Mouse (Mus musculus): ENCODE results near the gene Csgalnact2.

Csgalnact2 gene

GRCm38 (mm10) chr6:118076748-118077147 is 62.2 kb downstream of the Csgalnact2 start:
- in situ Hi-C loops (cut with MboI, MseI) = no loop called here

- in situ Hi-C loops (cut with MboI, MseI) = no loop called here
Observed at GRCm38 (mm10) chr6:118076256-118076655, 62.7 kb downstream of the Csgalnact2 start.

GRCm38 (mm10) chr6:118074151-118074550 is 64.8 kb downstream of the Csgalnact2 start:
- in situ Hi-C loops (cut with MboI, MseI) = no loop called here

GRCm38 (mm10) chr6:118072176-118072575 is 66.8 kb downstream of the Csgalnact2 start:
- in situ Hi-C loops (cut with MboI, MseI) = no loop called here

GRCm38 (mm10) chr6:118071416-118071815 is 67.5 kb downstream of the Csgalnact2 start:
- in situ Hi-C loops (cut with MboI, MseI) = no loop called here

GRCm38 (mm10) chr6:118071013-118071350 is 68.0 kb downstream of the Csgalnact2 start:
- in situ Hi-C loops (cut with MboI, MseI) = no loop called here

- in situ Hi-C loops (cut with MboI, MseI) = no loop called here
Observed at GRCm38 (mm10) chr6:118070321-118071012, 68.5 kb downstream of the Csgalnact2 start.

- in situ Hi-C loops (cut with MboI, MseI) = no loop called here
Observed at GRCm38 (mm10) chr6:118067720-118068119, 71.2 kb downstream of the Csgalnact2 start.

- in situ Hi-C loops (cut with MboI, MseI) = no loop called here
Observed at GRCm38 (mm10) chr6:118066199-118067081, 72.5 kb downstream of the Csgalnact2 start.

GRCm38 (mm10) chr6:118065837-118066198 is 73.1 kb downstream of the Csgalnact2 start:
- in situ Hi-C loops (cut with MboI, MseI) = no loop called here

GRCm38 (mm10) chr6:118064968-118065530 is 73.9 kb downstream of the Csgalnact2 start:
- in situ Hi-C loops (cut with MboI, MseI) = no loop called here

- in situ Hi-C loops (cut with MboI, MseI) = no loop called here
Observed at GRCm38 (mm10) chr6:118063266-118063665, 75.7 kb downstream of the Csgalnact2 start.

- in situ Hi-C loops (cut with MboI, MseI) = no loop called here
Observed at GRCm38 (mm10) chr6:118061266-118061665, 77.7 kb downstream of the Csgalnact2 start.

Measured in T-helper 17 cell (primary cell).